Mouse (Mus musculus) retina, embryonic 14.5 days (tissue): ENCODE measurements at regions not wholly inside any gene's neighbourhood (a gene's known extent, or its start where the extent isn't known, plus 50 kb on each side); places are given as distances from the start of the nearest gene placed in this dataset.

Experiments used
- DNase-seq: peaks from one replicate; pipeline ENCODE4 v3.0.0-alpha.2; 2015; ENCODE audit warnings: low spot score

DNA sequence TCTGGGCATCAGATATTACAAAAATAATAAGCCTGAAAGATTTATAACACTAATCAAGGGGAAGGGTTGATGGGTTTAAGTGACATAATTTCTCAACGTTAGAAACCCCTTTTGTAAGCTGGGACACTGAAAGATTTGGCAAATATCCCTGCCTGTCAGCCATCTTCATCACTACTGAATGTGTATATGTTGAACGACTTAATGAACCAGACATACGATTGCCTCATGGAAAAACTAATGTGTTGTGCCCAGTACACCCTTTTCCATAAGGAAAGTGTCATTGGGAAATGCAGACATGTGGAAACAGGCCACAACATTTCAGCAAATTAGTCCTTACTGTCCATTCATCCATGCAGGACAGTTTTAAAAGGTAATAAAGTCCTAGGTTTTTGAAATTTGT lies 240.7 kb upstream of the Prep start:
- DNase-seq = no peak

DNA sequence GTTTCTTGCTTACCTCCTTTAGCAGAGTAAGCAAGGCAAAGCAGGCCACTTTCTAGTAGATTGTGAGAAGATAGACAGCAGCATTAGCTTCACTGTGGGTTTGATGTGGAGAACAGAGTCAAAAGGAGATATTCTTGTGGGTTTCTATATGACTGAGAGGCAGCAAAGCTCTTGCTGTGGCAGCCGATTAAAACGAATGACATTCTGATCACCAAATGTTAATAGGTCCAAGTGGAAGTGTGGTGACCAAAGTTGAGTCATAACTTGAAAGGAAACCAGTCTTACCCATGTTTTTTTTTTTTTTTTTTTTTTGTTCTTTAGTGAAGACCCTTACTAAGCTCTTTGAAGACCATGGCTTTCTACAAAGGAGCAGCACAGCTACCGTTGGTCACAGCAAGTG lies 245.3 kb upstream of the Prep start:
- DNase-seq = no peak

DNA sequence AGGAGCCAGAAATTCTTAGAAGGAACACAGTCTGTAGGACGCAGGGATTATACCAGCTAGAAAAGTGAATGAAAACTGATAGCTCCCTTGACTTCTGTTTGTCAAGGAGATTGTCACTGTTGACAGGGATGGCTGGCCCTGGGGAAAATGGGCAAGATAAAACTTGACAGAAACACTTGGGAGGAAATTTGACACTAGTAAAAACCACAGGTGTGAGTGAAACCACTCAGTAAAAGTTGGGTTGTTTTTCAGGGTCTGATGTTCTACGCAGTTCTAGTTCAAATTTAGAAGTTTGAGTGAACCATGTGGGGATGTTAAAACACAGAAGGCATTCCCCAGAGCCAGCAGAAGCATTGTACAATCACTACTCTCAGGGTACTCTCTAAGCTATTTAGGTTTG lies 246.6 kb upstream of the Prep start:
- DNase-seq = no peak

DNA sequence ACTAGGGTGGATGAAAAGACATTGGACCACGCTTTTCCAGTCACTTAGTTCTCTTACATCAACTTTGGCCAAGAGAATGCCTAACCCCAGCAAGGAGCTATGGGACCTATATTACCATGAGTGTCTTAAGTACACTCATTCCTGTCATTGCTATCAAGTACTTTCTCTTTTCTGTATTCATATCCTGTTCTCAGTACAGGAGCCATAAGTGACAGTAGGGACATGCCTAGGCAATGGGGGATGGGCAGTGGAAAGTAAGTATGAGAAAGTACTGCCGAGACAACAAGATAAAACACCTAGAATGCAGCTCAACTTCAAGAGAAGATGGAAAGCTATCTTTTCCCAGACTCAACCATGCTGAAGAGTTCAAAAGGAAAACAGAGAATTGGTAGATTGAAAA lies 247.6 kb upstream of the Prep start:
- DNase-seq = no peak

DNA sequence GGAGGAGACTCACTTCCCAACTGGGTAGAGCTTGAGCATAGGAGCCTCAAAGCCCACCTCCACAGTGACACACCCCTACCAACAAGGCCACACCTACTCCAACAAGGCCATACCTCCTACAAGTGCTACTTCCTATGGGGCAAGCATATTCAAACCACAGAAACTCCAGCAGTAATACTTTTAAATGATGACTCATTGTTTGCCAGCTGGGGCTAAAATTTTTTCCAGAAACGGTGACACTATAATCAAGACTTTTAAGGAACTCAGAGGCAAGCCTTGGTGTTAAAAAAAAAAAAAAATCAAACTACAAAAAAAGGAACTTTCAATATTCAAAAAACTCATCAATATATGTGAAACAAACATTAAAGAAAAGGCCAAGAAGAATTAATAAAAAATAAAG lies 248.4 kb upstream of the Prep start:
- DNase-seq = no peak

DNA sequence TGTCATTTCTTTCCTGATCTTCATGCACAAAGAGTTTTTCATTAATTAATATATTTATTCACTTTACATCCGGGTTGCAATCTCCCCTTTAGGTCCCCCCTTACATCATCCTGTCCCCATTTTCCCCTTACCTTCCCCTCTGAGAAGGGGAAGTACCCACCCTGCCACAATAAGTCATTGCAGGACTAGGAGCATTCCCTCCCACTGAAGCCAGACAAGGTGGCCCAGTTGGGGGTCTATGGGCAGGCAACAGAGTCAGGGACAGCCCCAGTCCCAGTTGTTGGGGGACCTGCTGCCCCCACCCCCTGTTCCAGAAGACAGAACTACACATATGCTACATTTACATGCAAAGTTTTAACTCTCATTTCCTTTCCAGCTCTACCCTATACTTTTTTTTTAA lies 267.9 kb upstream of the Prdm1 start:
- DNase-seq = no peak

DNA sequence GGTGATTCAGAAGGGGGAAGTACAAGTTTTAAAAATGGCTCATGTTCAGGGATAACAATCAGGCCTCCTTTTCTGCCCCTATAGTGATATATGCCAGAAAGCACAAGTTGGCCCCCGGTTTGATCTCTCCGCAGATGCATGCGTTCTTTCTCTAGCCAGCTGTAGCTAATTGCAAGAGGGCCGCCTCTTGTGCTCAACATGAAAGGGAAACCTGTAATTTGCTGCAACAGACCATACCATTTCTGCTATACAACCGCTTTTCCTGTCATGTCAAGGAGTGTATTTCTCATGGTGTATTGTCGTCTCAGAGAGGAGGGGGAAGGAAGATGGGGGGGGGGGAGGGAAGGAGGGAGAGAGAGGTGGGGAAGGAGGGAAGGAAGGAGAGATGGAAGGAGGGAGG lies 257.1 kb upstream of the Prdm1 start:
- DNase-seq = peak; percentile 2

DNA sequence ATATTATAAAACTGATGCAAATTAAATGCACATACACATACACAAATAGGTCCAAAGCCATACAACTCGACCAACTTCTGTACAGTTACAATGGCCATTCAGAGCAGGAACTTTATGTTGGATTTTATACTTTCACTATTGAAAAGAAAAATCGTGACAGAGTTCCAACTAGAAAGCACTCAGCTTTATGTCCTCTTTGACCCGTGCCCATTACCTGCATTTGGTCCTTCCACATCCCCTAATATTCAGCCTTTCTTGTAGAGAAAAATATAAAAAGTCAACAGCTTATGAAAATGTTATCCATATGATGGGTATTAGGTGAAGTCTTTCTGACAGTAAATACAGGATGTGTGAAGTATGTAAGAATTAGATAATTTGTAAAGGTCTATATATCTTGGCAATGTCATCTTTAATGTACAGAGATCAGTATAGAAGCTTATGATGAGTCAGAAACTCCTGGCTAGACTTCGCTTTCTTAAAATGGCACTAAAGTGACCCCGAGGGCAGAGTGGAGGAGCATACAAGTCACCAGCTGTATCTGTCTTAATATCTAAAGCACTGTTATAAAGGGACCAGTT lies 252.2 kb upstream of the Prdm1 start:
- DNase-seq = no peak

DNA sequence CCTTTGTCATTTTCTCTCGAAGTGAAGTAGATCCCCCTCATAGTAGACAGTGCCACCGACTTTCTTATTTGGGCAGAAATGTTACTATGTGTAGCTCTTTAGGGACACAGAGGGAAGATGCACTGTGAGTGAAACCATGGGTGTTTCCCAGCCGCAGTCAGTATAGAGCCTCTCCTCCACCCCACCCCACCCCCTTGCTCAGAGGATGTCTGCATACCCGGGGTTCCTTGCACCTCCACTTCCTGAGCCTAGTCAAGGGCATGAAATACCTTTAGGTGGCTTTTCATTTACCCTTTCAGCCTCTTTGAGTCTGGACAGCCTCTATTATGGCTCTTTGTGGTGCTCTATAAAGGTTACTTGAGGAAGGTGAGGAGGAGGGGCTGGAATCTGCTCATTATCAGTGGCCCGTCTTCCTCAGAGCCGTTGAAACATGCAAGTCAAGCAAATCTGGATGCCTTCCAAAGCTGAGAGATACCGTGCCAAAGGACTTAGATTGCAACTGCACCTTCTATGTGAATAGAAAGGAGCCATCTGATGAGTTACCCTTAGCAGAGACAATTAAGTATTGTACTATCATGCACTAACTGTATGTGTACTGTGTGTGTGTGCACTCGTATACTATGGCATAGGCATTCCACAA lies 251.4 kb upstream of the Prdm1 start:
- no peak for DNase-seq

DNA sequence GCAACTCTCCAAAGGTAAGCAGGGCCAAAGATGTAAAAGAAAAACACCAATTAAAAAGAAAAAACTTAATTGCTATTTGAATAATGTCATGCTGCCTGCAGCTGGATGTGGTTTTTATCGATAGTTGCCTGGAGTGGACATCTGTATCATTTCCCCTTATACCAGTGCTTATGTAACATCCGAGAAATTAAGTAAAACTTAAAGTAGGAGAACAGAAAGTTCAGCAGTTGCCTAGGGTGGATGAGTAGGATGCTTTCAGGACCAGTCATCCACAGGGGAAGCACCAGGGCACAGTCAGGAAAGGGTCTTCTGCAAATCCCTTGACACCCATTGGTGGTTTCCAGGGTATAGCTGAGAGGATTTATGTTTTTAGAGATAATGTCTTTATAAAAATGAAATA lies 248.9 kb upstream of the Prdm1 start:
- DNase-seq = no peak

DNA sequence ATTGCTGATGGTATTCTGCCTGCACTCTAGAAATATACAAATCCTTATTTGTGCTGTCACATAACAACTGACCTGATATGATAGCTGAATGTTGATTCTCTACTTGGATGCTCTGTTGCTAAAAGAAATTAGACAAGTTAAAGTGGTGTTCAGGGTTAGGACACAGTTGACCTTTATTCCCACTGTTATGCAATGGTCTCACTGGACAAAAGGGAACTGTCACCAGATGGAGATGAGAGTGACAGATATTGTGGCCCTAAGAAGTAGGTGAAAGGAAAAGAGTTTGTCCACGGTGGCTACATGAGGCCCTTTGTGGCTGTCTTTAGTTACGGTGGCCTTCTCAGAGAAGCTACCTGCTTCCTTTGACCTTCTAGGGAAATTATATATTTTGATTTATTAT lies 247.9 kb upstream of the Prdm1 start:
- DNase-seq = no peak

DNA sequence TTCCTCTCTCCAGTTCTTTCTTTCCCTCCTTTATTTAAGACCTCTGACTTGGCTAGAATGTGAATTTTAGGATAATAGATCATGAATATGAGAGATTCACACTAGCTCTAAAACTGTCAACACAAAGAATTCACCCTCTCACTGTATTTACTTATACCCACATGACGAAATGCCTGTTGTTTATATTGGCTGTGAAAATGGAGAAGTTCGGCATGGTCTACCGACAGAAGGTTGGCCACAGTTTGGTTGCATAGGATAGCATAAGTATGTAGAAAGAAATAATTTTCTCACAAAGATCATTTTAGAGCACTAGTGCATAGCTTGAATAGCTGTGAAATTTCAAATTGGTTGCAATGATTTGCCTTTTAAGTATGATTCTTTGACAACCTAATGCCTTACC lies 237.2 kb upstream of the Prdm1 start:
- DNase-seq = no peak

DNA sequence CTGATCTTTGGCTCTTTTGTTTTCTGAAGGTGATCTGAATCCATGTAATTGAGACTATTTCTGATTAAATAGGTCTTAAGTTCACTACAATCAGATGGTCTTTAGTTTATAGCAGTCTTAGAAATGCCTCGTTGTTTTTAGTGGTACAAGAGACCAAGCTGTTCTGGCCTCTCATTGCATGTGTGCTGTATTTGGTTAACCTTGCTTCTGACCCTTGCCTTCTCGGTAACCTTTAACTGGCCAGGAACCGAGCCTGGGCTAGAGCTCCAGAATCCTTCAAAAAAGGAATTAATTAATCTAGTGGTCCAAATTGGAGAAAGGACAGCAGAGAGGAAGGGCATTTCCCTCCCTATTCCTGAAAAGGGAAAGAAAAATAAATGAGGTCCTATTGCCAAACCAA lies 234.8 kb upstream of the Prdm1 start:
- no peak for DNase-seq

DNA sequence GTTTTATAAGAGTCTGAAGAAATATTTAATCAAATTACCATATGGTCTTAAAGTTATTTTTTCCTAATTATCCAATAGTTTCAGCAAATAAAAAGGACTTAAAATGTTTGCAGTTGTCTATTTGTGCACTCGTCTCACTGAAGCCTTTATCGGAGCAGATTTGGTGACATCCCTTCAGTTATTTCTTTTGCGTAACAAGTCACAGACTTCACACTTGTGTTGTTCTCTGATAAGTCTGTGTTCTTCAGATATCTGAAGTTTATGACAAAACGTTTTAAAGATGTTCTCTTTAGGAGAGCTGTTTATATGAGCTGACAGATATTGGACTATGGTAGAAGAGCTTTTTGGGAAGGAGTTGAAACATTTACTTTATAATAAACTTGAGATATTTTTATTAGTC lies 233.8 kb upstream of the Prdm1 start:
- no peak for DNase-seq

DNA sequence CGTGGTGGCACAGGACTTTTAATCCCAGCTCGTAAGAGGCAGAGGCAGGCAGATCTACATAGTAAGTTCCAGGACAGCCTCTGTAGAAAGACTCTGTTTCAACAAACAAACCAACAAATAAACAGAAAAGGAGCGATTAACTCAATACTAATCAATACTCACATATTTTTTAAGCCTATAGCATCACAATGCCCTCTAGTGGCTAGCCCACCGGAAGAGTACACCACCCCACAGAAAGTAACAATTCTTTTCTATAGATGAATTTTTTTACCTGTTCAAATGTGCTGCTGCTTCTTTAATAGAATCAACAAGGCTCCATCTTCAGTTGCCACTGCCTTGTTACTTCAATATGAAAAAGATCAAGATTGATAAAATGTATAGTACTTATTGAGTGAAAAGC lies 233.0 kb upstream of the Prdm1 start:
- peak; percentile 34 for DNase-seq

DNA sequence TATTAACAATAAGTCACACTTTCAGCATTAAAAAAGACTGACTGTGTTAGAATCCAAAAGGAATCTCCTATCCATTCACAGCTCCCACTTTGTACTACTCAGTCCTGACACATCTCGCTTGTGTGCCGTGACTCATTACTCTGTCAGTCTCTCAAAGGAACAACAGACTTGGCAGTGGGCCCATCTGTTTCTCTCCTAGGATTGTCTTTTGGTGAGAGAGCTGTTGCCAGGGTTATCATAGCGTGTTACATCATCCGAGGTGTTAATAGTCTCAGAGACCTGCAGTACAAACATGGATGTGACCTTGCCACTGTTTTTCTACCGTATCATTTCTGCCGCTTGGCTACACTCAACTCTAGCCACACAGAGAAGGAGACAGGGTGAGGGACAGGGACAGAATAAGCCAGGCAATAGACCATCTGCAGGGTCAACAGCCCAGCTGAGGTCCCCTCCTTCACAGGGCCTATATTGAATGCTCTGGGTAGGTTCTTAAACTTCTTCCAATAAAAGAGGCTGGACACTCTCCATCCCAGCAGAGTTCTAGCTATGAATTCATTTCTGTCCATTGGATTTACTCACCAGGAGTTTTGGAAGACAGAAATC lies 227.2 kb upstream of the Prdm1 start:
- peak; percentile 24 for DNase-seq

DNA sequence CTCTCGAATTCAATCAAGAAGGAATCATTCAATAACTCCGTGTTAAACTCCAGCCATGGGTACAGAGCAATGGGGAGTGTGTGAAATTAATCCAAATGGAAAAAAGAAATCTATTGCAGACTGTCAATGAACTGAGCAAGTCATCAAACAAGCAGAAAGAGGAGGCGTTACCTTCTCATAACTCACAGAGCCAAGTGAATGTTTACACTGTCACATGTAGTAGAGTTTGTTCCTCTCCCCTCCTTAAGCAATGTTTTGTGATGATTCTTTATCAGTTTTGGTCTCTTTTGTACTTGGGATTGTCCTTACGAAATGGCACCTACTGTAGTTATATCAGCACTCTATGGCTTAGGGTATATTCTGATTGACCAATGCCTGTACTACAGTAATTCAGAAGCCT lies 226.6 kb upstream of the Prdm1 start:
- no peak for DNase-seq

DNA sequence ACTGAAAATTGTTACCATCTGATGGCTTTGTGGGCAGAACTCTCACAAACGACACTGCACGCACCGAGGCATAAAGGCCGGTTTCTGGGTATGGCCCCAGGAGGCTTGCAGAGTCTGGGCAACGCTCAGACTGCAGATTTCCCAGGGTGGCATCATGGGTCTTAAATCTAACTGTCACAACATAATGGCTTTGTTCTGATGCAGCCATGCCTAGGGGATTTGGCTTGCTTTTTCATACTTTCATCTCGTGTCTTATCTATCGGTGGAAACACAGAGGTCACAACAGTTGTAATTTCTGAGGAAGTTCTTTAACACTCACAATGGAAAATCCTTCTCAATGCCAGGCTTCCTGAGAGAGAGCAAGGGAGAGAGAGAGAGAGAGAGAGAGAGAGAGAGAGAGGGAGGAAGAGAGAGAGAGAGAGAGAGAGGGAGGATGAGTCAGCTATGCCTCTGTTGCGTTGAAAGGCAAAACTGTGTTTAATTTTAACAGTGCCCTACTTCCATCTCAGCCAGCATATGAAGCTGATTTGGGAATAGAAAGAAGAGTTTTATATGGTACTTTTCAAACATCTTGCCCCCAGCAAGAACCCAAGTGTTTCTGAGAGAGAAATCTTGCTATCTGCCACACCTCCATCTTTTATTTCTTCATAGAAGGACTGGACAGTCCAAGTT lies 224.6 kb upstream of the Prdm1 start:
- DNase-seq = peak; percentile 28

DNA sequence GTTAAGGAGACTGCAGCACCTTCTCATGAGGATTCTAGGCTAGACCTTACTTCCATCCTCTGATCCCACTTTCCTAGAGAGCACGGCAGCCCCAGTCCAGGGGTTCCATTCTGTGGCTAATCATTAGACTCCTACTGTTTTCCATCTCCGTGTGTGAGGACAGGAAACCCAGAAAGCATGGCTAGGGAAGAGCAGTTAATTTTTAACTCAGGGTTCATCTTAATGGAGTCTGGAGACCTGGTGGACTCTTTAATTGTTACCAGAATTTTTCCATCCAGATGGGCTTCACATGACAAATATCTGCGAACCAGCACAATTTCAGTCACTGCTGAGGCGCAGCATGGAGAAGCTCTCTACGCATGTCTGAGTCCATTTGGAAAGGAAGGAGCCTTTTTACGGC lies 222.8 kb upstream of the Prdm1 start:
- DNase-seq = no peak

DNA sequence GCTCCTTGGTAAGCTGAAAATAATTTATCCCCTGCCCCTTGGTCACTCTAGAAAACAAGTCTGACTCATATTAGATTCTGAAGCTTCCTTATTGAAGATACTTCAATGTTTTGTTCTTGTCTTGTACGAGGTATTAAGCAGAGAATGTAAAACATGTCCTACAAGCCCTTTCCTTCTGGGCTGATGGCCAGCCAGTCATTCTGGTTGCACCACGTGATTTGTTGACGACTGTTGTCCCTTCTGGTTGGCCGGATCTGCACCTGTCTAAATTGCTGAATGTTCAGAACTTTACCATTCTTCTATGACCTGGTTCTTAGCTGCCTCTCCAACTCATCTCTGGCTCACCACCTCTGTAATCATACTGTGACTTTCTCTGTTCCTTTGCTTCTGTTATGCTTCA lies 220.9 kb upstream of the Prdm1 start:
- DNase-seq = no peak

DNA sequence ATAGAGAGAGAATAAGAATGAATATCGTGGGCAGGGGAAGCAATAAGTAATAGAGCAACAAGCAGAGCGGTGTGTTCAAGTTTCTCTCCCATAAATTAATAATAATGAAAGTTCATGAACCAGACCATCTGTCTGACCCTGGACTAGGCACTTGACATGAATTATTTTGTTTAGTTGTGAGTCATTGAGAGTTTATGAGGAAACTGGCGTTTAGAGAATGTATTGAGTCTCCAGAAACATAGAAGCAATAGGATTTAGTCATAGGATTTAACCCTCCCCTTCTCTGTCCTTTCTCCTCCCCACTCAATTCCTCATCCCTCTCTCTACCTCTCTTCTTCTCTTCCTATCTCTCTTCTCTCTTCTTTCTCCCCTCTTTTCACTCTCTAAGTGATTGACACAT lies 219.1 kb upstream of the Prdm1 start:
- DNase-seq = no peak

DNA sequence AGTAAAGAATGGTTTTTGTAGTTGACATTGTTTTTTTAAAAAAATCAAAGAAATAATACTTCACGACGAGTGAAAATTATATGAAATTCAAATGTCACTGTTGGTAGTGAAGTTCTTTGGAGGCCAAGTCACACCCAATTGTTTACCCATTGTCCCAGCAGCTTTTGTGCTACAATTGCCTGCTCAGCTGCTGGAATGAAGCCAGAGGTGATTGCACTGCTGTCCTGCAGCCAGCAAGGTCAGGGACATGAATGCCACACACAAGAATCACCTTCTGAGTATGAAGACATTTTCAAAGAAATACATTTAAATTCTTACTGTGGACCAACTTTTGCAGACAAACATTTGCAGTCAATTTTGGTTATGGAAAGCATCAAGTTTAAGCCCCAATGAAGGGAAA lies 215.9 kb upstream of the Prdm1 start:
- no peak for DNase-seq

DNA sequence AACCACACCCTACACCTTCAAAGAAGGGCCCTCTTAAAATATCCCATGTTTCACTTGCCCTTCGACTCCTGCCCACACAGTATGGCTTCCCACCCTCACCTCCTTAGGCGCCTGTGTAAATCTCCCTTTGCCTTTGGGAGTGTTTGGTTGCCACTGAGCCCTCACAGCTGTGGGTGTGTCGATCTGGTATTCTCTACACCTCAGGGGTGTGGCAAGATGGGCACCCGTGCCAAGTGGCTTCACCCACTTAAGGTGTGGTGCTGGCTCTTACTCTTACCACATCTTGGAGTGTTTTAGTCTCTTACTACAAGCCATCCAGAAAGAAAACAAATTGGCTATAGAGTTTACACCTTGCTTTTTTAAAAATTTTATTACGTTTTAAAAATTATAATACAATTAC lies 205.3 kb upstream of the Prdm1 start:
- DNase-seq = no peak

DNA sequence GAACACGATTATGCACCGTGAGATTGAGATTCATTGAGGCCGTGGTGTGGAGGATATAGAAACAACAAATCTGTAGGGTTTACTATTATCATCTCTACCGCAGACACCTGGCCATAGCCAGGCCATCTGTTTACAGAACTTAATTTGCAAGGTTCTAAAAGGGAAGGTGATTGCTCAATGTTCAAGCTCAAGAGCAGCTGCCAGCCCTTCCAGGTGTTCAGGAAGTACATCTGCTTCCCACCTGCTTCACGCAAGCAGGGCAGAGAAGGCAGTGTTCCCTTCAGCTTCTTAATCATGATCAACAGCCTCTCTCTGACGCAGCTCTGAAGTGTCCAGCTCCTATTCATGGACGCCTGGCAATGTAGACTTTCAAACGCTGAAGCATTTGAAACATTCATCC lies 202.4 kb upstream of the Prdm1 start:
- DNase-seq = no peak
